Mouse (Mus musculus) kidney, adult 8-10 months (tissue): ENCODE measurements around the gene Mfsd11.
"Not testable (repeated sequence)": the region's sequence is repeated elsewhere in the genome, so short reads cannot be mapped to it uniquely, and the experiment has no call there.

Experiments used
- DNase-seq, 2 experiments: peaks; one replicate each; pipeline ENCODE4 v3.0.0; 2022

Mfsd11 gene

DNA sequence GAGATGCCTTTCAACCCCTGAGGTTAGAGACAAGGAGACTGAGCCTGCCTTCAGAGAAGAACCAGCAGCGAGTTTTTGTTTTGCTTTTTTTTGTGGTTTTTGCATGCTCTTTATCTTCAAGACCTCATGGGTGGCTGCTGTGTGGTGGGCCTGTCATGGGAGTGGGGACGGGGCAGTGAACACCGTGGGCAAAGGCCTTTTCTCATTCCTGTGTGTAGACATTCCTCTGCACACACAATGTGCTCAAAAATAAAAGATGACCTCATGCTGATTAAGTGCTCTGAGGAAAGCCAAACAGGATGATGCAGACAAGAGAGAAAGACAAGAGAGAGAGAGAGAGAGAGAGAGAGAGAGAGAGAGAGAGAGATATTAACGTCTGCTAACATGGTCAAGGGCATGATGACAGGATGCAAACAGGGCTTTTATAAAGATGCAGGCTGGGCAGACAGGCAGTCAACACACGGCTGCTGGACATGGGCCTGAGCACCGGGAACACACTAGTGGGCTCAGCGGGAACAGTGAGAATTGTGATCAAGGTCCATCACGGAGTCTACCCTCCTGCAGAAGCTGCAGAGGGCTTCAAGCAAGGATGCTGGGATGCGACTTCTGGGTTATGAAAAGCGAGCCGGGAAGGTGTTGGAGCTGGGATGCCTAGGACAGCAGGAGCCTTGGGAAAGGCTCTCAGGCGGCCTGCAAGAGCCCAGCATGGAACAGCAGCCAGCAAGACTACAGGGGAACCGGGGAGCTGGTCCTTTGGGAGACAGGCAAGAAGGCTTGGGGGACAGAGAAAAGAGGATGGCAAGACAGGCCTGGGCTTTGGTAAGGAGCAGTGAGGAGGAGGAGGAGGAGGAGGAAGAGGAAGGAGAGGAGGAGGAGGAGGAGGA, 30.9 kb upstream of the Mfsd11 start:
- DNase-seq: no peak

DNA sequence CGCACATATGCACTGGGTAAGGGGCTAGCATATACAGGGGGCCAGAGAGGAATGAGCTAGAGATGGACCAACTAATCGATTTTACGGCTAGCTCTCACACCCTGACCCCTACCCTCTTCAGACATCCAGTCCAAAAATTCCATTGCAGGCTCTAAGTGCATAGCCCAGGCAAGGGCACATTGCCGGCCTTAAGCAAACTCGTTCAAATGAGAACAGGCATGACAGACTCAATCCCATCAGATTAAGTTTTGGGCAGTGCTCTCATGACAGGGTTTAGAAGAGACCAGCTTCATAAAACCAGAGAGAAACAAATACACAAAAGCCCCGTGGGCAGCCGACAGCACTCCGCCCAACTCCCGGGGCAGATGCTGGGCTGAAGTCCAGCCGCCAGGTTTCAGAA, 30.0 kb upstream of the Mfsd11 start:
- DNase-seq: no peak

DNA sequence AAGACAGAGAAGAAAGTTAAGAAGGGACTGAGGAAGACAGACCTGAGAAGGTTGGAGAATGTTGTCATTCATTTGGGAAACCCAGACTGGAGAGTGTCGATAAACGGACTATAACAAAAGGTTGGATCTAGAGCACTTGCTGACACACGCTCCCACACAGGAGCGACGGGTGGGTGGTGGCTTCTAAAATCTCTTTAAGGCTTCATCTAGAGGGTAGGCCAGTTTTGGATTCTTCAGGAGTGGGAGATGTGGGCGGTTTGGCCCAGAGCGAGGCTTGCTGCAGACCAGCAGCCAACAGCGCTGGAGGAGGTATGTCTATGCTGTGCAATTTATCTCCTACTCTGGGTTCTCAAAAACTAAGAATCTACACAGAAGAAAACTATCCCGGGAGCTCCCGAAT, 29.6 kb upstream of the Mfsd11 start:
- DNase-seq: no peak

DNA sequence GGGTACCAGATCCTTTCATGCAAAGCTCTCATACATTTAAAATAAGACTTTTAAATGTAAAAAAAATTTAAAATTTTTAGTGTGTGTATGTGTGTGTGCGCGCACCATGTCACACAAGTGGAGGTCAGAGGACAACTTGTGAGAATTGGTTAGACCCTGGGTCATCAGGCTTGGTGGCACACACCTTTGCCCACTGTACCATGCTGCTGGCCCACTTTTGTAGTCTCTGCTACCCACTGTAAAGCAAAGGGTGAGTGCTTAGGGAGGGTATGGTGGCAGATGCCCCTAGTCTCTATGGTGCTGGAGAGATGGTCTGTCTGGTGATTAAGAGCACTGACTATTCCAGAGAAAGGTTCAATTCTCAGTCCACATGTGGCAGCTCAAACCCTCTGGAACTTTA, 29.0 kb upstream of the Mfsd11 start:
- no peak for DNase-seq

DNA sequence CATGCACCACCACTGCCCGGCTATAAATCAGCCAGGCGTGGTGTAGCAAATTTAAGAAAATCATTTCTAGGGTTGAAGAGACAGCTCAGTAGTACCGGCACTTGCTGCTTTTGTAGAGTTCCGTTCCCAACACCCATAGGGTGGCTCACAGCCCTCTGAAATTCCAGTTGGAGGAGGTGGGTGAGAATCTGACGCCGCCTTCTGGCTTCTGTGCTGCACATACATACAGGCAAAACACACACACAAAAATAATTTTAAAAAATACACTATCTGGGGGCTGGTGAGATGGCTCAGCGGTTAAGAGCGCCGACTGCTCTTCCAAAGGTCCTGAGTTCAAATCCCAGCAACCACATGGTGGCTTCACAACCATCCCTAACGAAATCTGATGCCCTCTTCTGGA, 28.4 kb upstream of the Mfsd11 start:
- not testable (repeated sequence) for DNase-seq

DNA sequence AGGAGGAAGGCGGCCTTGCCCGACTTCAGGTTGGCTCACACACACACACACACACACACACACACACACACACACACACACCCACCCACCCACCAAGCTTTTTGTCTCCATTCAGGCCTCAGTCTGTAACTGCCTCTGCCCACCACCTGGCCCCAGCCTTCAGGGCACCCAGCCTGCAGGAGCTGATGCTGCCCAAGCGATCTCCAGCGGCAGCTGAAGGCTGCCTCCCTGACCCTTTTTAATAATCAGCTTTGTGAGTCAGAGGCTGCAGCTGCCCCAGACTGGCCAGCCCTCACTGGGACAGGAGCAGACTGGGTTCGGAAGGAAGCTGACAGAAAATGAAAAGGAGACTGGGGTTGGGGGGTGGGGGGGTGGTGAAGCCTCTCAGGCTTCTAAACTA, 27.0 kb upstream of the Mfsd11 start:
- no peak for DNase-seq

DNA sequence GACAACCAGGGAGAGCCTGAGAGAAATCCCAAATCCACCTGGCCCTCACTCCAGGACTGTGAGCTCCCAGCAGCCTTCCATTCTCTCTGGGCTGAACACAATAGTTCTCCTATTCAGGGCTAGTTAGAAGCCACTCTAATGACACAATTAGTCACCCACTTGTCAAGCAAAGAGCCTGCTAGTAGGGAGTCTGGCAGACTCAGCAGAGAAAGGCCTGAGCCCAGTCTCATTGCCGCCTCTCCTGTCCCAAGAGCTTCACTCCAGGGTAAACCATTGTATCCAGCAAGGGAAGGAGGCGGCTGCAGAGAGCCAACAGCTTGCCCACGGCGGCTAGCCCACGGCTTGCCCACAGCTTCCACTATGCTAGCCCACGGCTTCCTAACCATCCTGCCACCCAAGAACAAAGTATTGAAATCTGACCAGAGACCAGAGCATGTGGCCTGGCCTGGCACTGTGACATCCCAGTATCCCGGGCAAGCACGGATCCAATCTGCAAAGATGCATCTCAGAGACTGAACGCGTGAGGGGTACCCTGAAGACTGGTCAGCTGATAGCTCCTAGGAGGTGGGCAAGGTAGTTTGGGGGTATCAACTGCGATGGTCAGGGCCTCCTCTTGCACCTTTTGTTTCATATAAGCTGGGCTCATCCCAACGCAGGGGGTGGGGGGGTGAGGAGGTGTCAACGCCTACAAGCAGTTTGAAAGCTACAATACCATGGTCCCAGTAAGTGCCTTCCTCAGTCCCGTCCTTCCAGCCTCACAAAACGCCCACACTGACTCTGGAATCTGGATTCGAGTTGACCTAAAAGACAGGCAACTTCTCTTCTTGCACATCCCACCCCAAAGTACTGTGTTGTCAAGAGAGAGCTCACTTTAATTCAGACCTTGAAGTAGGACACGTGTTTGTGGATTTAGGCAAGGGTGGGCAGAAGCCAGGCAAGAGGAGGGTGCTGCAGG, 25.4 kb upstream of the Mfsd11 start:
- DNase-seq: no peak

DNA sequence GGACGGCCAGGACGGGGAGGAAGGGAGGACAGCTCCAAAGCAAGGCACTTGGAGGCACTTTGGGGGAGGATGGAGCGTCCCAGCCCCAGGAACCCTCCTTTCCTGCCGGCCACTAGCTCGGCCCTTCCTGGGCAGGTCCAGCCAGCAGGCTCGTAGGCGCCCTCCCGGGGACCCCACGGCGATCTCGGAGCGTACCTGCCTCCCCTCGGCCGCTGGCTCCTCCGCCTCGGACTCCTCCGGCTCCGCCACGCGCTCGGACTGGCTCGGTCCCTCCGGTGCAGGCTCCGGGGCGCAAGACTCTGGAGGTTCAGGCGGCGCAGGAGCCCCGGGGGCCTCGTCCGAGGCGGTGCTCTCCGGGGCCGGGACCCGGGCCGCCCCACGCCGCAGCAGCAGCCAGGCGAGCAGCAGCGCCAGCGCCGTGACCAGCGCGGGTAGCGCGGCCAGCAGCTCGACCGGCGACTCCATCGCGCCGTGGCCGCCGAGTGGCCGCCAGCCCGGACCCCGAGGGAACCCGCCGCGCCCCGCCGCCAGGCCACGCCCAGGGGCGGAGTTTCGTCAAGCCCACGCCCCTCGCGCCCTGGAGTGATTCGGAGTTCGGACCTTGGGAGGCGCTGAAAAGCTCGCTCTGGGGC, 24.6 kb upstream of the Mfsd11 start, which contains the start of gene Mxra7:
Gene Mxra7, minus strand, starts transcription at position 513 of the 632 bp plus-strand sequence.
- peak; percentile 63 to 77 for DNase-seq

DNA sequence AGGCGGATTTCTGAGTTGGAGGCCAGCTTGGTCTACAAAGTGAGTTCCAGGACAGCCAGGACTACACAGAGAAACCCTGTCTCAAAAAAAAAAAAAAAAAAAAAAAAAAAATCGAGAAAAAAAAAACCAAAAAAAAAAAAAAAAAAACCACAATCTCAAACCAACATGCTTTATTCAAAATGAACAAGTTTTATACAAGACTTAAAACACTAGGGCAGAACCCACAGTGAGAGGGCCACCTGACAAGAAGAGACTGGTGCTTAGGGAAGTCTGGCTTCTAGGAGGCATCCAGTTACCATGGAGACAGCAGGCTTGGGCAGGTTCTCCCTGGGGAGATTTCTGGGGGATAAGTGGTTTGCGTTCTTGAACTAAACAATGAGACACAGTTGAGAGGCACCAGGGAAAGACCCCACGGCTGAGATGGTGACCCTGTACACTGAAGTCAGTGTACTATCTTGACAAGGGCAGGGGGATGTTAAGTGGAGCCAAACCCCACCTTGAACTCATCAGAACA, 20.0 kb upstream of the Mfsd11 start:
- no peak for DNase-seq

DNA sequence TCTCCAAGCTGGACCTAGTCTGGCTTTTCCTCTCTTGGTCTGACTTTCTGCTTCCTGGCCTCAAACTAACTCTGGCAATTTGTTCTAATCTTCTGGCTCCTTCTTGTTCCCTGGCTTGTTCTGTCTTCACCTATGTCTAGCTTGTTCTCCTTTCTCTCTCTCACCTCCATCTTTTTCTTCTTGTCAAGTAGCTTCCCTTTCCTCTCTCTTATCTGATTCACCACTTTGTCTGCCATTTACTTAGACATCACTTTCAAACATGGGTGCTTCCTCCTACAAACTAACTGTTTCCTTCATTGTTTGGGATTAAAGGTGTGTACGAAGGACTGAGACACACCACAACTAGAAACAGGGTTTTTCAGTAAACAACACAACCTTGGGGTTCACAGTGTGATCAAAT, 17.3 kb upstream of the Mfsd11 start:
- no peak for DNase-seq

DNA sequence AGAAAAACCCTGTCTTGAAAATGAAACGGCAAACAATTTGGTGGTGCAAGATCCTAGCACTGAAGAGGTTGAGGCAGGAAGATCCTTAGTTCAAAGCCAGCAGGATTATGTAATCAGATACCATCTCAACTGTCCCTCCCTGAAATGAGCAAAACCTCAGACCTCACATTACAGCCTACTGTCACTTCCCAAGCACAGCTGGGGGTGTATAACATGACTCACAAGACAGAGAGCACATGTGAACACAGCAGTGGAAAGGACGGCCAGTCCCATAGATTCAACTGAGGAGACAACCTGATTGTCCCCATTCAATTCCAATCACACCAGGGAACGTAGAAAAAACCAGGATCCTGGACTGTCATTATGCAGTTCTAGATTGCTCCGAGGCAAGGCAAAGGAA, 16.0 kb upstream of the Mfsd11 start:
- no peak for DNase-seq

DNA sequence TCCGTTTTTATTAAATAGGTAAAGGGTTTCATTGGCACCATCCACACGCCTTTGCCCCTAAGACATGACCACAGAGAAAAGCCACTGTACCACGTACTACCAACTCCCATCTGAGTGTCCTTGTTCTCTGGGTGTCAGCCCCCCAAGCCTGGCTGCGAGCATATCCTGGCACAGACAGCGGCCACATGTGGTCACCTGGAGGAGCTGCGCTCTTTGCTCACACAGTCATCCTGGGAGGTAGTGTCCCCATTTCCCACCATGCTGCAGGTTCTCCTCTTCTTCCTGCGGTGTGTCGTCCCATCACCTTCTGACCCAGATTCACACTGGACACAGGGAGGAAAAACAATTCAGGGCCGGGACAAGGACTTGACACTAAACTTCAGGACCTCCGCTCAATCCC, 14.8 kb upstream of the Mfsd11 start:
- no peak for DNase-seq

DNA sequence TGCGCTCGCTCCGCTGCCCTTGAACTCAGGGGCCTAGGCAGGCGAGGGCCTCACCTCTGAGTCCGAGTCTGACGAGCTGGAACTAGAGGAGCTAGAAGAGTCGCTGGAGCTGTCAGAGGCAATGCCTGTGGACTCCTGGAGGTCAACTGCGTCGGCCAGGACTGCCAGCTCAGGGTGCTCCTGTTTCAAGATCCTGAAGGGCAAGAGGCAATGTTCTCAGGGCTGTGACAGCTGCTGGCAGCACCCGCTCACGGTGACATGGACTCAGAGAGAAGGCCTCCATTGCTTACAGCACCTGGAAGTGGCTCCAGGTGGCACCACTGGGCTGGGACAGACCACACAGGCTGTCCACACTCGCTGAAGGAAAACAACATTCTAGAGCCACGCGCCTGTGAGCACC, 13.3 kb upstream of the Mfsd11 start:
- no peak for DNase-seq

DNA sequence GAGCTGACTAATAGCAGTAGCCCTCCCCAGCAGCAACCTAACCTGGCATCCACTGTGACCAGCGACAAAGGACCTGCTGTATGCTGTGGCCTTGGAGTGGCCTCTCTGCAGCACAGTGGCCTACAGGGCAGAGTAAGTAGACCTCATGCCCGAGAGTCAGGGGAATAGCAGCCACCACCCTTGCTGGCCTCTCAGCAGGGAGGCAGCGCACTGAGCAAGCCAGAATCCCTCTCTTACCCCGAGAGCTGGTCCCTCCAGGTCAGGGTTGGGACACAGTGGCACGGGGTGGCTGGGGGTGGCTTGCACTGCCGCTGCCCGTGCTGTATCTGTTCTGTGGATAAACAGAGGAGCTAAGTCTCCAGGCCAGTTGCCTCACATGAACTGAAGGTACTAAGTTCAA, 12.6 kb upstream of the Mfsd11 start:
- no peak for DNase-seq

DNA sequence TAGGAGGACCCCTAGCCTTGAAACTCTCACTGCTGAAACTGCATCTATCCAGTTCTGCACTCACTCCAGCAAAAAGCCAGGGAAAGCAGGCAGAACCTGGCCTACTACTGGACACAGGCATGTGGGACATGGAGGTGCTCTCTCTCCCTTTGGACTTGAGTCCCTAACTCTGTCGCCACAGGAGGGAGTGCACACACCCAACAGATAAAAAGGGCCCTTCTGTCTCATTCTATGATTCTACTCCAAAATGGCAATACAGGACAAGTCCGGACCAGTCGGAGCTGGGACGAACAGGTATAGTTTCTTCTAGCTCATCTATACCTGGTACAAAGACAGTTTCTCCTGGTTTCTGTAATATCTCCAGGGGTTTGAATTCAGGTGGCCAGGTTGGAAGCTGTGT, 11.5 kb upstream of the Mfsd11 start:
- no peak for DNase-seq

DNA sequence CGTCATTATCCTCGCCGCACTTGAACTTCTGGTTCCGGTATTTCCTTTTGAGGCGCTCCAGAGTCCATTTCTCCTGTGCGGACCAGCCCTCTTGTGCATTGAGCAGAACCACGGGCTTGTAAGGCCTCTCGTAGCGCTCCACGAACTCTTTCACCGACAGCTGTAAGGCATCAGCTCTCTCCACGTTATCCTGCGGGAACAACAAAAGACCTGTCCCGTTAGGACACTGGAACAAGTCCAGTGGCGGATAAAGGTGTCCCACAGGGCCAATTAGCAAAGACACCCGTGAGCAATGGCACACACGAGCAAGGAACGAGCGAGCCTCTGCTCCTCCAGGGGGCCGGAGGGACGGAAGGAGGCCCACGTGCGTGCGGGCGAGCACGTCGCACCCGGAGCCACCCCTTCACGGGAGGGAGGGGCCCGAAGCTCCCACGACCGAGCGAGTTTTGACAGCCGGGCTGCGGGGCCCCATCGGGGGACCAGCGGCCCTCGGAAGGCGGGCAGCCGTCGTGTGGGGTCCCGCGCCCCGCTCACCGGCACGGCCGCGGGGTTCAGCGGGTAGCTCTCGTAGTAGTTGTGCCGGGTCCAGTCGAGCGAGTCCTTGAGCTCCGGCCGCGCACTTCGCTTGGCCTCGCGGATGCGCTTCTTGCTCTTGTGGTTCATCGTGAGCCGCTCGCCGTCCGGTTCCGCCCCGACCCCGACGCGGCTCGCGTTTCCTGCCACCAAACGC, 9.5 kb upstream of the Mfsd11 start:
- DNase-seq: peak; percentile 48 to 65

DNA sequence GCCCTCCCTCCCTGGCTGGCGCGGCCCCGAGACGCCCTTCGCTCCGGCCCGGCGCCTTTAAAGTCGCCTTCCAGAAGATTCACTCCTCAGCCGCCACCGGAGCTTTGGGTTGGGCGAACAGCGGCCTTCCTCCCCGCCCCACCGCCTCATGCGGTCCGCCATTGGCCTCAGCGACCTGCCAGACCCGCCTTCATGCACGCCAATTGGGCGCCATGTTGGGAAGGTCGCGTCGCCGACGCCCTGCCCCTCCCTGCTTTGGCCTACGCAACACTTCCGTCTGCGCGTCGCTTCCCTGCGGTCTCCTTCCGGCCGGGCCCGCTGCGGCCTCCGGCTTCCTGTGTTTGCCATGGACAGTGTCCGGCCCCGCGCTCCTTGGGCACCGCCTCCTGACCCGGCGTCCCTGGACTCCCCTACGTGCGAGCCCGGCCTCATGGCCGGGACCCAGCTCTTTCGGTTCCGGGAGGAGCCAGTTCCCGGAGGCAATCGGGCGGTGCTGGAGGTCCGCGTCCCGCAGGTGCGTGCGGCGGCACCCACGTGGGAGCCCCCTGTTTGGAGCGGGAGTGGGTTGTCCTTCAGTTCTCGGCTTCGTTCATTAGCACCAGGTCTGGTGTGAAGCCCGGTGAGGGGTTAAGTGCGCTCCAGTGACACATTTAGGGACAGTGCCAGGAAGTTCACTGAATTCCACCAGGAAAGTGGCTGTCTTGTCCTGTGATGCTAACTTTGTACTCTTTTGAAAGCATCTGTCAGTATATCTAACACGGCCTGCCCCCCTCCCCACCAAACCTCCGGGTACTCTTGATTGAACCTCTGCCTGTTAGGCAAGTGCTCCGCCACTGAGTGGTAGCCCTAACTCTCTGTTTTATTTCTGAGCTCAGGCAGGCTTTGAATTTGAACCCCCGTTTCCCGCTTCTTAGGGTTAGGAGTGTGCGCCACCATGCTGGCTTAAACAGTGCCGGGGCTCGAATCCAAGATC, 8.7 kb upstream of the Mfsd11 start, which contains the start of the genes Mettl23 and Jmjd6:
Gene Mettl23, plus strand, starts transcription at position 18 of the 973 bp plus-strand sequence.
Gene Jmjd6, minus strand, starts transcription at position 189 of the 973 bp plus-strand sequence.
- DNase-seq: peak; percentile 98

DNA sequence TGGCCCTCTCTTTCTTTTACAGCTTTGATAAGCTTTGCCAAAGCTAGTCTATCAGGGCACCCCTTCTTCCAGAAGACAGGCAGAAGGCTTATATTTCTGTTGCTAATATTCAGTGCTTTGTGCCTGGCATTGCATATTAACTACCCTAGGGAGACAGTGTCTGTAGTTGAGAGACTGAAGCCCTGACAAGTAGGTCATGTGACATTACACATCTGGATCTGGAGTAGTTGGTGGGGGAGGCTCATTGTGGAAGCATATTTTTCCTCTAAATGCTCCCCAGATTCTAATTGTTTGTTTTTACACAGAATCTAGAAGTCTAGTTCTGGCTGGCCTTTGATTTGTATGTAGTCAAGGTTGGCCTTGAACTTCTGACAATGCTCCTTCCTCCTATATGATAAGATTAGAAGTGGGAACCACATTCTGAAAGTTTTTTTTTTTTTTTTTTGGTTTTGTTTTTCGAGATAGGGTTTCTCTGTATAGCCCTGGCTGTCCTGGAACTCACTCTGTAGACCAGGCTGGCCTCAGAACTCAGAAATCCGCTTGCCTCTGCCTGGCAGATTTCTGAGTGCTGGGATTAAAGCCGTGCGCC, 5.6 kb upstream of the Mfsd11 start:
- DNase-seq: no peak

DNA sequence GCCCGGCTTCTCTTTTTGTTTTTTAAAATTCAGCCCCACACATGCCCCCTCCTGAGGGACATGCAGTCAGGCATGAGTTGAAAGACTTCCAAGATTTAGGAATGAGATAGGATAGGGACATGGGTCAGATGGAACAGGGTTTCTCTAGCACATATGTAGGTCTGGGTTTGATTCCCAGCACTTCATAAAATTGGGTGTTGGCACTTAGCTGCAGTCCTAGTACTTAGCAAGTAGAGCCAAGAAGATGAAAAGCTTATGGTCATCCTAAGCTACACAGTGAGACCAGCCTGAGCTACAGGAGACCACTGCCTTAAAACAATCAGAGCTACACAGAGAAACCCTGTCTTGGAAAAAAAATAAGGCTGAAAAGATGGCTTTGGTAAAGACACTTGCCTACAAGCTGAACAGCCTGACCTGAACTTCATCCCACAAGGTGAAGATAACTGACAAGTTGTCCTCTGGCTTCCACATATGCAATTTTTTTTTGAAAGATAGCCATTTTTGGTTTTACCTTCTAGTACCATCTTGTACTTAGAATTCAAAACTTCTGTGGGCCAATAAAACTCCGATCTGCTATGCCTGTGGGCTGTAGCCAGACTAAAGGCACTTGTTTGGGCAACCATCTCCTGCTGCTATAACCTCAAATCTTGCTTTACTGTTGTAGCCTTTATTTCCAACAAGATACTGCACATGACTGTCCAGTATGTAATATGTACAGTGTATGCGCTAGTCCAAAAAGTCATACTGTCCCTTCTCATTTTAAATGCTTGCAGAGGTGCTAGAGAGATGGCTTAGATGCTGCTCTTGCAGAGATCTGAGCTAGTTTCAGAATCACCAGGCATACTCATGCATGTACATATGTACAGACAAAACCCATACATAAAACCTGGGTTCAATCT, 4.8 kb upstream of the Mfsd11 start:
- DNase-seq: no peak
